ENCODE assay signal across 32 mouse cellular contexts in genomic region chrX:8135886-8136285, GRCm38 (mm10). TPM values are rescaled to one million over a fixed set of nuclear protein-coding genes. Genes with fewer than 3 reads are reported as not detected.
DNase-seq lines count a peak whose midpoint lies in the region; TF ChIP-seq lines count a peak whose summit lies in the region.
"Had no signal": no experiment of that assay in that cellular context is flagged by ENCODE, and none has a peak within 500 bp of the region (broad histone marks: within the 10 kb centered on the region; RNA-seq: fewer than 3 reads in every experiment).

No protein-coding gene starts in this region.

- no peak overlapping the region for H3K27ac ChIP-seq in heart, adult 2 months
- no peak overlapping the region; the same call in 1 of the 2 replicates for H3K27ac ChIP-seq in MEL (ENCODE audit: control insufficient read depth, low read depth, low read length)
- no peak overlapping the region for H3K27ac ChIP-seq in embryonic fibroblast, embryonic 13.5 days (ENCODE audit: insufficient read depth, low read length)
- H3K27ac ChIP-seq: embryonic facial prominence, embryonic 15.5 days; forebrain, embryonic 13.5 days; hindbrain, embryonic 13.5 days; layer of hippocampus, adult 2 months; left cerebral cortex, adult 2 months; limb, embryonic 12.5 days; liver, embryonic 12.5 days; midbrain, embryonic 10.5 days; midbrain, embryonic 15.5 days had no signal

- intact Hi-C loops in heart, adult 2 months (cut with DNase I), result no loop called here

- no peaks in the 10 kb centered on the region for H3K27me3 ChIP-seq in heart, adult 2 months (ENCODE audit: control insufficient read depth, insufficient read depth, low read length)
- no peaks in the 10 kb centered on the region for H3K27me3 ChIP-seq in MEL (ENCODE audit: control insufficient read depth in 1 of 2, insufficient read depth in 2 of 2, low read length in 2 of 2)
- H3K27me3 ChIP-seq: embryonic facial prominence, embryonic 15.5 days; forebrain, embryonic 13.5 days; heart, embryonic 12.5 days; hindbrain, embryonic 13.5 days; limb, embryonic 12.5 days; liver, embryonic 12.5 days; midbrain, embryonic 15.5 days had no signal

- no peaks in the 10 kb centered on the region for H3K36me3 ChIP-seq in heart, adult 2 months (ENCODE audit: control insufficient read depth, insufficient read depth, low read length)
- H3K36me3 ChIP-seq in MEL (ENCODE audit: control insufficient read depth in 1 of 2, insufficient read depth in 2 of 2, low read length in 2 of 2), result peaks cover 11 to 32% of the 10 kb centered on the region in 2 experiments
- H3K36me3 ChIP-seq: midbrain, embryonic 15.5 days had no signal

- no peak for TF ChIP-seq RAD21 in MEL (IDR thresholded peaks at IDR 0.05; ENCODE audit: low read depth, low read length)

- no peak for TF ChIP-seq EP300 in heart, adult 2 months (IDR thresholded peaks at IDR 0.05; ENCODE audit: insufficient read depth, low read depth, low read length)
- TF ChIP-seq EP300 in MEL (IDR thresholded peaks at IDR 0.05; ENCODE audit: low read depth in 1 of 2, low read length in 2 of 2), result no peak

- TF ChIP-seq POLR2A in heart, adult 2 months (IDR thresholded peaks at IDR 0.05; ENCODE audit: insufficient read depth, low read depth, low read length), result peak; percentile 35; the same call in 1 of the 2 replicates
- no peak for TF ChIP-seq POLR2A in MEL (IDR thresholded peaks at IDR 0.05; ENCODE audit: control insufficient read depth in 1 of 2, insufficient read depth in 1 of 2, low read depth in 1 of 2, low read length in 2 of 2, poor library complexity in 1 of 2)
- TF ChIP-seq POLR2A in embryonic fibroblast, embryonic 13.5 days (IDR thresholded peaks at IDR 0.05; ENCODE audit: low read depth, low read length), result peak; percentile 37; the same call in 1 of the 2 replicates

- H3K4me3 ChIP-seq in heart, adult 2 months, result no peak overlapping the region
- no peak overlapping the region for H3K4me3 ChIP-seq in MEL (ENCODE audit: control insufficient read depth in 1 of 2, insufficient read depth in 1 of 2, low read depth in 2 of 2, low read length in 2 of 2)
- no peak overlapping the region for H3K4me3 ChIP-seq in embryonic fibroblast, embryonic 13.5 days (ENCODE audit: insufficient read depth, low read length)
- H3K4me3 ChIP-seq: embryonic facial prominence, embryonic 15.5 days; forebrain, embryonic 13.5 days; heart, embryonic 12.5 days; hindbrain, embryonic 13.5 days; layer of hippocampus, adult 2 months; left cerebral cortex, adult 2 months; limb, embryonic 12.5 days; liver, embryonic 12.5 days; midbrain, embryonic 10.5 days; midbrain, embryonic 15.5 days had no signal

- H3K9ac ChIP-seq in heart, adult 2 months (ENCODE audit: low read depth, low read length), result no peak overlapping the region
- no peak overlapping the region for H3K9ac ChIP-seq in MEL (ENCODE audit: control insufficient read depth, low read depth, low read length, poor library complexity, severe bottlenecking)
- H3K9ac ChIP-seq: embryonic facial prominence, embryonic 15.5 days; forebrain, embryonic 13.5 days; heart, embryonic 12.5 days; hindbrain, embryonic 13.5 days; limb, embryonic 12.5 days; liver, embryonic 12.5 days; liver, postnatal 0 days; midbrain, embryonic 15.5 days had no signal

- H3K9me3 ChIP-seq in MEL (replicated peaks; ENCODE audit: insufficient read depth, low read length), result no peaks in the 10 kb centered on the region
- H3K9me3 ChIP-seq: embryonic facial prominence, embryonic 15.5 days; forebrain, embryonic 13.5 days; heart, embryonic 12.5 days; hindbrain, embryonic 13.5 days; limb, embryonic 12.5 days; liver, embryonic 12.5 days; midbrain, embryonic 15.5 days had no signal

- no peak for DNase-seq in heart, adult 2 months
- DNase-seq in heart, adult 8-10 months (ENCODE audit: low spot score), result no peak
- peak; percentile 57 for DNase-seq in 416B (ENCODE audit: low read depth)
- peak; percentile 90 for DNase-seq in MEL (ENCODE audit: low read depth, low spot score)
- no peak for DNase-seq in gastrocnemius, adult 8-10 months (ENCODE audit: low spot score in 2 of 2)
- DNase-seq in ovary, postnatal 14 days (ENCODE audit: low spot score), result no peak
- DNase-seq in kidney, adult 8-10 months, result no peak
- DNase-seq: adrenal gland, adult 2 months; cerebellum, adult 11 months; cerebellum, adult 9-10 months; cerebellum, postnatal 36 days; embryo, embryonic 11 days; gastrocnemius, postnatal 14 days; heart, adult 11 months; heart, postnatal 4 days; kidney, postnatal 25 days; liver, postnatal 0 days; lung, postnatal 14 days; right cerebral cortex, adult 18-20 months; right cerebral cortex, postnatal 4 days; thymus, postnatal 4 days had no signal

- no peaks in the 10 kb centered on the region for H3K4me1 ChIP-seq in heart, adult 2 months (ENCODE audit: control insufficient read depth, insufficient read depth, low read length)
- H3K4me1 ChIP-seq in MEL (ENCODE audit: control insufficient read depth in 1 of 2, insufficient read depth in 2 of 2, low read length in 2 of 2), result peaks cover 6 to 9% of the 10 kb centered on the region in 2 experiments
- H3K4me1 ChIP-seq in embryonic fibroblast, embryonic 13.5 days (ENCODE audit: control insufficient read depth, insufficient read depth, low read length), result 0 out of 2 replicates have a peak, but pooled peaks cover 4% of the 10 kb centered on the region
- H3K4me1 ChIP-seq: embryonic facial prominence, embryonic 15.5 days; limb, embryonic 12.5 days had no signal

- H3K79me2 ChIP-seq in heart, adult 2 months (replicated peaks; ENCODE audit: control insufficient read depth, insufficient read depth, low read length), result no peaks in the 10 kb centered on the region
- H3K79me2 ChIP-seq in MEL (ENCODE audit: control insufficient read depth, insufficient read depth, low read length, poor library complexity), result peaks cover 3% of the 10 kb centered on the region; the same call in 1 of the 2 replicates

- TF ChIP-seq CTCF in heart, adult 2 months (IDR thresholded peaks at IDR 0.05), result no peak
- TF ChIP-seq CTCF in MEL (IDR thresholded peaks at IDR 0.05 in 2 of 3, conservative IDR thresholded peaks at IDR 0.05 in 1 of 3; ENCODE audit: control insufficient read depth in 1 of 3, insufficient read depth in 1 of 3, low read depth in 2 of 3, low read length in 3 of 3, poor library complexity in 1 of 3, severe bottlenecking in 1 of 3), result no peak
- no peak for TF ChIP-seq CTCF in embryonic fibroblast, embryonic 13.5 days (IDR thresholded peaks at IDR 0.05; ENCODE audit: borderline replicate concordance, insufficient read depth, low read length)

- 33% methylated on average over 2 of the region's 2 CpGs for WGBS in heart, adult 2 months

TF ChIP-seq in MEL, 35 proteins besides CTCF, POLR2A, EP300 and RAD21 (continues in another document):
- TF ChIP-seq CHD1 (IDR thresholded peaks at IDR 0.05; ENCODE audit: low read depth, low read length), result no peak
- TF ChIP-seq E2F4 (IDR thresholded peaks at IDR 0.05; ENCODE audit: borderline replicate concordance, low read depth, low read length), result no peak

RNA-seq across cellular contexts. Expression of gene Wdr13, which starts 3.2 kb away (rescaled TPM):
- 10 to 100 TPM; 35.1 to 39.6 TPM for total RNA-seq in heart, adult 2 months (2021)
- 56.0 and 60.2 TPM in 2 replicates for polyA plus RNA-seq in heart, adult 2 months (2012; rRNA removed)
- 10 to 100 TPM; 34.2 to 48.2 (median 41.0) TPM for total RNA-seq in heart, adult 8-10 months (2022)
- 23.8 and 29.6 TPM in 2 replicates for total RNA-seq in MEL (2012; rRNA removed)
- polyA plus RNA-seq in MEL (2012; ENCODE audit: insufficient read depth in 1 of 2, insufficient read length in 2 of 2, low read depth in 1 of 2, low replicate concordance in 2 of 2, missing spikeins in 1 of 2), result 10 to 100 TPM in 1 of 2 experiments, not detected in 1; 46.8 TPM
- polyA plus RNA-seq in embryonic fibroblast, embryonic 13.5 days (2011; ENCODE audit: insufficient read length, low read depth, missing spikeins), result 26.7 and 29.9 TPM in 2 replicates
- total RNA-seq in gastrocnemius, adult 8-10 months (2022), result 10 to 100 TPM in 2 of 4 experiments, 1 to 10 TPM in 2; 8.7 to 10.4 (median 9.6) TPM

RNA-seq across cellular contexts. Expression of gene Rbm3, which starts 9.8 kb away (rescaled TPM):
- 10 to 100 TPM; 38.1 to 78.9 TPM for total RNA-seq in heart, adult 2 months (2021)
- polyA plus RNA-seq in heart, adult 2 months (2012; rRNA removed), result 44.1 and 55.3 TPM in 2 replicates
- 100 to 1,000 TPM in 1 of 4 experiments, 10 to 100 TPM in 3; 38.2 to 113 (median 59.5) TPM for total RNA-seq in heart, adult 8-10 months (2022)
- total RNA-seq in MEL (2012; rRNA removed), result 906 and 1,021 TPM in 2 replicates
- polyA plus RNA-seq in MEL (2012; ENCODE audit: insufficient read depth in 1 of 2, insufficient read length in 2 of 2, low read depth in 1 of 2, low replicate concordance in 2 of 2, missing spikeins in 1 of 2), result 100 to 1,000 TPM in 1 of 2 experiments, not detected in 1; 750 TPM
- polyA plus RNA-seq in embryonic fibroblast, embryonic 13.5 days (2011; ENCODE audit: insufficient read length, low read depth, missing spikeins), result 486 and 515 TPM in 2 replicates
- total RNA-seq in gastrocnemius, adult 8-10 months (2022), result 100 to 1,000 TPM in 1 of 4 experiments, 10 to 100 TPM in 3; 45.7 to 121 (median 61.8) TPM

RNA-seq across cellular contexts. Expression of gene Tbc1d25, which starts 40.1 kb away (rescaled TPM):
- 1 to 10 TPM; 3.7 to 4.3 TPM for total RNA-seq in heart, adult 2 months (2021)
- polyA plus RNA-seq in heart, adult 2 months (2012; rRNA removed), result 8.7 and 8.9 TPM in 2 replicates
- total RNA-seq in heart, adult 8-10 months (2022), result 1 to 10 TPM; 3.1 to 5.5 (median 4.4) TPM
- total RNA-seq in MEL (2012; rRNA removed), result 8.0 and 10.1 TPM in 2 replicates
- polyA plus RNA-seq in MEL (2012; ENCODE audit: insufficient read depth in 1 of 2, insufficient read length in 2 of 2, low read depth in 1 of 2, low replicate concordance in 2 of 2, missing spikeins in 1 of 2), result 10 to 100 TPM in 1 of 2 experiments, not detected in 1; 23.4 TPM
- 5.3 and 6.7 TPM in 2 replicates for polyA plus RNA-seq in embryonic fibroblast, embryonic 13.5 days (2011; ENCODE audit: insufficient read length, low read depth, missing spikeins)
- total RNA-seq in gastrocnemius, adult 8-10 months (2022), result 1 to 10 TPM; 2.3 to 3.6 (median 3.0) TPM

RNA-seq across cellular contexts. Expression of gene Was, which starts 45.6 kb away (rescaled TPM):
- total RNA-seq in heart, adult 2 months (2021), result 1 to 10 TPM; 1.7 to 2.6 TPM
- polyA plus RNA-seq in heart, adult 2 months (2012; rRNA removed), result 1.9 and 2.2 TPM in 2 replicates
- 1 to 10 TPM; 1.3 to 2.5 (median 1.6) TPM for total RNA-seq in heart, adult 8-10 months (2022)
- total RNA-seq in MEL (2012; rRNA removed), result 133 and 146 TPM in 2 replicates
- 100 to 1,000 TPM in 1 of 2 experiments, not detected in 1; 167 TPM for polyA plus RNA-seq in MEL (2012; ENCODE audit: insufficient read depth in 1 of 2, insufficient read length in 2 of 2, low read depth in 1 of 2, low replicate concordance in 2 of 2, missing spikeins in 1 of 2)
- 0.25 TPM in 1 of 2 replicates, not detected in the other for polyA plus RNA-seq in embryonic fibroblast, embryonic 13.5 days (2011; ENCODE audit: insufficient read length, low read depth, missing spikeins)
- under 1 TPM; 0.15 to 0.54 (median 0.45) TPM for total RNA-seq in gastrocnemius, adult 8-10 months (2022)
- polyA plus RNA-seq: forebrain, embryonic 13.5 days had no signal

RNA-seq across cellular contexts. Expression of gene Ebp, which starts 57.4 kb away (rescaled TPM):
- total RNA-seq in heart, adult 2 months (2021), result 10 to 100 TPM; 15.2 to 23.1 TPM
- polyA plus RNA-seq in heart, adult 2 months (2012; rRNA removed), result 37.3 and 40.2 TPM in 2 replicates
- 10 to 100 TPM; 14.5 to 21.8 (median 17.8) TPM for total RNA-seq in heart, adult 8-10 months (2022)
- 99.4 and 103 TPM in 2 replicates for total RNA-seq in MEL (2012; rRNA removed)
- 100 to 1,000 TPM in 1 of 2 experiments, not detected in 1; 133 TPM for polyA plus RNA-seq in MEL (2012; ENCODE audit: insufficient read depth in 1 of 2, insufficient read length in 2 of 2, low read depth in 1 of 2, low replicate concordance in 2 of 2, missing spikeins in 1 of 2)
- 35.7 and 36.0 TPM in 2 replicates for polyA plus RNA-seq in embryonic fibroblast, embryonic 13.5 days (2011; ENCODE audit: insufficient read length, low read depth, missing spikeins)
- 1 to 10 TPM; 5.4 to 8.3 (median 7.0) TPM for total RNA-seq in gastrocnemius, adult 8-10 months (2022)

Comparison
In these comparisons a context has a peak if more than half of its experiments do, and no peak if none do; other contexts are left out.
1. DNase-seq: peak in 416B (single experiment) and MEL (single experiment); none in heart, adult 2 months (0 of 2), heart, adult 8-10 months (single experiment), gastrocnemius, adult 8-10 months (0 of 2), ovary, postnatal 14 days (single experiment) and kidney, adult 8-10 months (0 of 2).
2. POLR2A ChIP-seq: peak in heart, adult 2 months (single experiment) and embryonic fibroblast, embryonic 13.5 days (single experiment); none in MEL (0 of 2).